Mouse (Mus musculus): Measurements from ENCODE around the gene Fos.

DNA sequence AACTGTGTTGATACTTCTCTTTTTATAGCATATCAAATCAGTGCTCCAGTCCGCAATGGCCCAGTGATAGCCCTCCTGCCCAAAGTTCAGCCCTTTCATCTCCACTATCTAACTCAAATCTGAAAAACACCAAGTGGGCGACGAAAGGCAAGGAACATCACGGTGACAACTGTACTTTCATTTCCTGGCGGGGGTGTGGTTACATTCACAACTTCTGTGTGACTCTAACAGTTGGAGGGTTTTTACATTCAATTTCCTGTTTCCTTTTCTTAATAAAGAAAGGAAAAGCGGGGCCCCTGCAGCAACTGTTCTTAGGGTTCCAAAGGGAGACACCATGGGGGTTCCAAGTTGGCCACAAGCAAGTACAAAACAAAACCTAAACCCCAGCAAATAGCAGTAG is 29.0 kb upstream of the Fos start:
- TF ChIP-seq CTCF (IDR thresholded peaks at IDR 0.05; ENCODE audit: insufficient read depth, low read length) (no peak), POLR2A (IDR thresholded peaks at IDR 0.05; ENCODE audit: borderline replicate concordance, extremely low read depth, low read depth, low read length) (no peak)
